Mouse (Mus musculus) intestine, postnatal 0 days (tissue): ENCODE measurements around the gene Tor3a. TPM values are rescaled to one million over a fixed set of nuclear protein-coding genes. Genes with fewer than 3 reads are reported as not detected.

Source experiments
- ATAC-seq: fragments of 200-750 bp; cut with Nextera tagmentation; 2 replicates; pipeline ENCODE4 v1.8.0; 2017; ENCODE audit warnings: mild to moderate bottlenecking, moderate TSS enrichment, moderate library complexity
- H3K27ac ChIP-seq: fragments of 300-500 bp; sonication (generic); 2 replicates; pipeline ENCODE4 v1.5.1; 2014; ENCODE audit warnings: mild to moderate bottlenecking, low read depth, low read length, moderate library complexity
- H3K27me3 ChIP-seq: fragments of 300-500 bp; sonication (generic); replicated peaks from 2 replicates; pipeline ENCODE4 v1.6.1; 2014; ENCODE audit warnings: low read length, mixed read lengths; ENCODE audit not compliant: control insufficient read depth, insufficient read depth
- H3K36me3 ChIP-seq: fragments of 300-500 bp; sonication (generic); 2 replicates; pipeline ENCODE4 v1.6.1; 2014; ENCODE audit warnings: mild to moderate bottlenecking, moderate library complexity; ENCODE audit not compliant: control insufficient read depth, insufficient read depth
- H3K4me1 ChIP-seq: fragments of 300-500 bp; sonication (generic); replicated peaks from 2 replicates; pipeline ENCODE4 v1.6.1; 2014; ENCODE audit warnings: antibody characterized with exemption, low read length, mixed read lengths; ENCODE audit not compliant: control insufficient read depth, insufficient read depth
- H3K4me2 ChIP-seq: fragments of 300-500 bp; sonication (generic); replicated peaks from 2 replicates; pipeline ENCODE4 v1.6.1; 2014; ENCODE audit warnings: low read depth, mild to moderate bottlenecking, moderate library complexity
- H3K4me3 ChIP-seq: fragments of 300-500 bp; sonication (generic); 2 replicates; pipeline ENCODE4 v1.5.1; 2014; ENCODE audit warnings: low read depth, low read length
- H3K9ac ChIP-seq: fragments of 300-500 bp; sonication (generic); 2 replicates; pipeline ENCODE4 v1.6.1; 2014; ENCODE audit warnings: mild to moderate bottlenecking, low read depth, low read length
- H3K9me3 ChIP-seq: fragments of 300-500 bp; sonication (generic); 2 replicates; pipeline ENCODE4 v1.6.1; 2016; ENCODE audit warnings: mixed run types; ENCODE audit not compliant: control insufficient read depth
- CTCF ChIP-seq: sonication (generic); IDR thresholded peaks from 2 replicates; pipeline ENCODE4 v1.5.1; 2016; ENCODE audit warnings: low read depth, mild to moderate bottlenecking, control low read depth, antibody characterized with exemption, moderate library complexity
- WGBS: fragments of 180-500 bp; shearing (Covaris S2); extraction: QIAGEN DNeasy Blood & Tissue Kit; methylation state at CpG from one replicate; pipeline ENCODE4 v1.1.7; 2014; 5-methylcytosine and 5-hydroxymethylcytosine counted together
- polyA plus RNA-seq: library from polyadenylated mRNA; unstranded; fragments of >200 nt; fragmentation: Nextera tagmentation; extraction: Ambion mirVana; gene quantifications from 2 replicates; pipeline ENCODE4 v1.2.1, GENCODE M21; 2015

The Tor3a gene
- polyA plus RNA-seq, 1 experiment from 2014 or later: 7.1 TPM

DNA sequence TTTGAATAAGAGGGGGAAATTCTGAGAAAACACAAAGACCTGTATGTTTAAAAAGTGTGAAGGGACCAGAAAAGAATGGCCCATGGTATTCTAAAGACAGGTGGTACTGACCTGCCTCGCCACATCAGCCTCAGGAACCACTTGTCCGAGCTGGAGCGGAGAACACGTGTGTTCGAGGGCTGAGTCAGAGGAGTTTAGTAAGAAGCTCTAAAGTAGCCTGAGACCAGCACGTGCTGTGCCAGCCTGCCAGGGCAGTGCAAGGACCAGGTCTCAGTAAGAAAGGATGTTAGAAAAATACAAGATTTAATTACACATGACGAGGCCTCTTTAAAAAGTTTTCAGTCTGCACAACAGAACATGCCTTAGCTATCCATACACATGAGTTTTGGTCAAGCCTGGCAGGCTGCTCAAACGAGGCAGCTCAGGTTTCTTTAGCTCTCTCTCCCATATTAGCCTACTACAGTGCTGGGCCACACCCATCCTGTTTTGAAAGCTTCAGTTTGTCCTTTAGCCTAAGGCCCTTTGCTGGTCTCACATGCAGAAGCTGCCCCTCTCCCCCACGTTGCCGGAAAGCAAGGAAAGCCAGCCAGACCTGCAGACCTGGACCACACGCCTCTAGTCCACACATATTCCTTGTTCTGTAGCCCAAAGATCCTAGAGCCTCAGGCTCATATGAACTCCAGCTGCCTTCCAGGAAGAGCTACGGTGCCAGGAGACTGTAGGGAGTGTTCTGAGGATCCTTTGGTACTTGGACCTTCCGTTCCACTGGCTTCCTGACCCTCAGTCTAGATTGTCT, 19.2 kb downstream of the Tor3a start:
- WGBS: 75% methylated on average over 13 of the region's 13 CpGs
- no peaks in the 10 kb centered on the region for H3K27me3 ChIP-seq
- H3K4me3 ChIP-seq: no peak overlapping the region
- no peak overlapping the region for H3K4me2 ChIP-seq
- H3K9me3 ChIP-seq: no peaks in the 10 kb centered on the region
- ATAC-seq: no peak
- no peak overlapping the region for H3K9ac ChIP-seq
- H3K36me3 ChIP-seq: peaks cover 4% of the 10 kb centered on the region; the same call in 1 of the 2 replicates
- TF ChIP-seq CTCF: no peak
- no peak overlapping the region for H3K27ac ChIP-seq
- no peaks in the 10 kb centered on the region for H3K4me1 ChIP-seq

- Histone ChIP-seq H3K27ac (no peak overlapping the region), H3K4me2 (no peak overlapping the region), H3K4me1 (no peaks in the 10 kb centered on the region), H3K9me3 (no peaks in the 10 kb centered on the region), H3K9ac (no peak overlapping the region), H3K27me3 (no peaks in the 10 kb centered on the region), H3K4me3 (no peak overlapping the region), H3K36me3 (peaks cover 4% of the 10 kb centered on the region; the same call in 1 of the 2 replicates)
- TF ChIP-seq CTCF: no peak
- no peak for ATAC-seq
- WGBS: 55% methylated on average over 6 of the region's 6 CpGs
These were observed 21.9 kb downstream of the Tor3a start for GRCm38 (mm10) chr1:156652189-156652822.

DNA sequence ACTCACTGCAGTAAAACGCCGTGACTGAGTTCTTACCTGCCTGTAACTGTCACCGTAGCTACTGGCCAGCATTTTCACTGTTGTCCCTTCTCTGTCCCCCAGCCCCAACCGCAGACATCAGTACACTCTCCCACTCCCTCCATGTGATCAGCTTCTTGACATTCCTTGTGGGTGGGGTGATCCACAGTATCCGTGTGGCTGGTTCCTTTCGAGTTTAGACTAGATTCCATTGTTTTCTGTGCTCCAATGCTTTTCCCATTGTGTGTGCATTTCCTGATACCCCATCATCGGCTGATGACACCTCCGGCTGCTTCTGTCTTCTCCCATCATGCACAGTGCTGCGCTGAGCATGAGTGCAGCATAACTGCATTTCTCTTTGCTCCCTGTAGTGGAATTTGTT, 23.5 kb downstream of the Tor3a start:
- Histone ChIP-seq H3K9me3 (no peaks in the 10 kb centered on the region), H3K27ac (no peak overlapping the region), H3K36me3 (no peaks in the 10 kb centered on the region), H3K4me1 (no peaks in the 10 kb centered on the region), H3K4me3 (no peak overlapping the region), H3K27me3 (no peaks in the 10 kb centered on the region), H3K4me2 (no peak overlapping the region), H3K9ac (no peak overlapping the region)
- WGBS: 84% methylated on average over 9 of the region's 9 CpGs
- TF ChIP-seq CTCF: no peak
- ATAC-seq: no peak

DNA sequence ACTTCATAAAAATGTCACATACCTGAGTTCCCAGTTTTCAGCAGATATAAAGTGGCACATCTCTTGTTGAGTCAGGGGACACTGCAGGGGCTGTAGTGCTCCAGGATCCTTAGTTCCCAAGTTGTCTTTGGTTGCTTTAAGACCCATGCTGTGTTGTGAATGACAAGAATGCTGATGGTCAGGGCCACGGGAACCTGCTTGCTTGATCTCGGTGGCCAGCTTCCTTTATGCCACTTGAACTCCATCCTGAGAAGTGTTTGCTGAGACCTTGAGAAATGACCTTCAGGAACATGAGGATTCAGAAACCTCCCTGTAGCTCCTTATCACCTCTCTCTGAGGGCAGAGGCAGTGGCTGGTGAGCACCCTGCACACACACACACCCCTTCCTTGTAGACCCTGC, 25.5 kb downstream of the Tor3a start:
- ATAC-seq: no peak
- no peak overlapping the region for H3K4me2 ChIP-seq
- no peak overlapping the region for H3K9ac ChIP-seq
- no peaks in the 10 kb centered on the region for H3K27me3 ChIP-seq
- no peaks in the 10 kb centered on the region for H3K9me3 ChIP-seq
- H3K4me3 ChIP-seq: no peak overlapping the region
- 32% methylated on average over 2 of the region's 2 CpGs for WGBS
- H3K4me1 ChIP-seq: no peaks in the 10 kb centered on the region
- no peak for TF ChIP-seq CTCF
- H3K36me3 ChIP-seq: no peaks in the 10 kb centered on the region
- H3K27ac ChIP-seq: no peak overlapping the region

DNA sequence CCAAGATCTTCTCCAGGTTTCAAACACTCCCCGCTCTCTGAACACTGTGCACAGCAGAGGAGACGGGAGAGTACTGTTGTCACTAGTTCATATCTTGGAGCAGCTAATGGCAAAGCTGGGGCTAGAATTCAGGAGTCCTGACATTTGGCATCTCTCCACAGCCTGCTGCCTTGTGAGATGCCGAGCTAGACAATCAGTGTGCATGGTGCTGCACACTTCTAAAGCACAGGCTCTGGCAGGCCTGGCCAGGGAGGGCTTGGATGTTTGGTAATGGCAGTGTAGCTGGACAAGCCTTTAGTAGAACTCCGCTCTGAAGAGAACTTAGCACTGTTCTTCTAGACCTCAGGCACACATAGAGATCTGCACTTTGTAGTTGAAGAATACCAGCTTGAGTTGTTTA, 28.2 kb downstream of the Tor3a start:
- H3K27ac ChIP-seq: no peak overlapping the region

DNA sequence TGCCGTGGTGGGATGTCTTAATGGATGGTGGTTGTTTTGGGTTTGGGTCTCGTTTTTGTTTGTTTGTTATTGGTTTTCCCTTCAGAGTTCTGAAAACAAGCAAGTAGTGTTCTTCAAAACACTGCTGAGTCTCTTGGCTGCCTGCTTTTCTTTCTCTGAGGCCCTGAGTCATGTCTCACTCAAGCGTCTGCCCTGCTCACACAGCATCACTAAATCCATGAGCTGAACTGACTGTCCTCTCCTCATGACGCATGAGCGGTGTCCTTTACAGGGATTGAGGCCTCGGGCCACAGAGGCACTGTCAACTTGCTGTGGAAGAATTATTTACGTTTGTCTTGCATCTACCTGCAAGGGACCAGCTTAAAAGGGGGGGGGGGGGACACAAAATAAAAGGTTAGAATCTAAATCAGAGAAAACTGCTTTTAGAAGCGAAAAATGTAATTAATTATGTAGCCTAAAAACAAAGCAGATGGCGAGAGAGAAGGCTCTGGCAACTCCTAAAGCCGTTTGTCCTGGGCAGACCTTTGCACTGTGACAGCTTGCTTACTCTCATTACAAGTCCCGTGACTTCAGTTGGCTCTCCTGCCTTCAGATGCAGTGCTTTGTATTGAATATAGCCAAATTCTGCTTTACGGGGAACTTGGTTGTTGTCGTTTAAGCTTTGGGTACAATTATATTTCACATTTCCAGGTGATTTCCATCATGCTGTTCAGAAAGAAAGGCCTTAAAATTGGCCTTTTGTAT, 29.2 kb downstream of the Tor3a start:
- no peak for ATAC-seq
- WGBS: 71% methylated on average over 13 of the region's 13 CpGs
- Histone ChIP-seq H3K4me2 (no peak overlapping the region), H3K4me1 (no peaks in the 10 kb centered on the region), H3K27me3 (no peaks in the 10 kb centered on the region), H3K9me3 (no peaks in the 10 kb centered on the region), H3K9ac (no peak overlapping the region), H3K36me3 (peaks cover 28% of the 10 kb centered on the region), H3K4me3 (no peak overlapping the region), H3K27ac (no peak overlapping the region)
- TF ChIP-seq CTCF: no peak

More for the DNA sequence above, 28.2 kb downstream of the Tor3a start:
- Histone ChIP-seq H3K4me1 (no peaks in the 10 kb centered on the region), H3K4me2 (no peak overlapping the region), H3K36me3 (peaks cover 19% of the 10 kb centered on the region), H3K9me3 (no peaks in the 10 kb centered on the region), H3K4me3 (no peak overlapping the region), H3K9ac (no peak overlapping the region), H3K27me3 (no peaks in the 10 kb centered on the region)
- 89% methylated on average over 4 of the region's 4 CpGs for WGBS
- no peak for TF ChIP-seq CTCF
- no peak for ATAC-seq
